Mouse (Mus musculus) liver, embryonic 13.5 days (tissue): Measurements from ENCODE around the gene Htra1. TPM values are rescaled to one million over a fixed set of nuclear protein-coding genes. Genes with fewer than 3 reads are reported as not detected.

ENCODE experiments used
- ATAC-seq: fragments of 200-750 bp; cut with Nextera tagmentation; 2 replicates; pipeline ENCODE4 v1.8.0; 2017; ENCODE audit warnings: low read depth, mild to moderate bottlenecking, moderate number of reproducible peaks, moderate library complexity
- DNase-seq: peaks from one replicate; pipeline ENCODE4 v3.0.0; 2022
- H3K27ac ChIP-seq: fragments of 300-500 bp; sonication (generic); 2 replicates; pipeline ENCODE4 v1.5.1; 2015; ENCODE audit warnings: moderate library complexity, mild to moderate bottlenecking, inconsistent platforms
- H3K27me3 ChIP-seq: fragments of 300-500 bp; sonication (generic); 2 replicates; pipeline ENCODE4 v1.6.1; 2015; ENCODE audit warnings: mild to moderate bottlenecking, inconsistent platforms
- H3K36me3 ChIP-seq: fragments of 300-500 bp; sonication (generic); 2 replicates; pipeline ENCODE4 v1.6.1; 2015; ENCODE audit warnings: mild to moderate bottlenecking, inconsistent platforms
- H3K4me1 ChIP-seq: fragments of 300-500 bp; sonication (generic); replicated peaks from 2 replicates; pipeline ENCODE4 v1.6.1; 2015; ENCODE audit warnings: inconsistent platforms
- H3K4me2 ChIP-seq: fragments of 300-500 bp; sonication (generic); 2 replicates; pipeline ENCODE4 v1.6.1; 2015; ENCODE audit warnings: inconsistent platforms, mild to moderate bottlenecking, moderate library complexity
- H3K4me3 ChIP-seq: fragments of 300-500 bp; sonication (generic); replicated peaks from 2 replicates; pipeline ENCODE4 v1.5.1; 2015; ENCODE audit warnings: mild to moderate bottlenecking, inconsistent platforms
- H3K9ac ChIP-seq: fragments of 300-500 bp; sonication (generic); 2 replicates; pipeline ENCODE4 v1.6.1; 2015; ENCODE audit warnings: mild to moderate bottlenecking, inconsistent platforms
- H3K9me3 ChIP-seq: fragments of 300-500 bp; sonication (generic); replicated peaks from 2 replicates; pipeline ENCODE4 v1.6.1; 2016; ENCODE audit warnings: inconsistent platforms
- WGBS: fragments of 180-500 bp; shearing (Covaris S2); methylation state at CpG from one replicate; pipeline ENCODE4 v1.1.7; 2015; ENCODE audit not compliant: insufficient replicate concordance; 5-methylcytosine and 5-hydroxymethylcytosine counted together
- polyA plus RNA-seq: library from polyadenylated mRNA; unstranded; fragments of >200 nt; fragmentation: Nextera tagmentation; extraction: Ambion mirVana; gene quantifications from 2 replicates; pipeline ENCODE4 v1.2.1, GENCODE M21; 2015

The Htra1 gene
- polyA plus RNA-seq, 1 experiment from 2014 or later = 0.97 TPM

DNA sequence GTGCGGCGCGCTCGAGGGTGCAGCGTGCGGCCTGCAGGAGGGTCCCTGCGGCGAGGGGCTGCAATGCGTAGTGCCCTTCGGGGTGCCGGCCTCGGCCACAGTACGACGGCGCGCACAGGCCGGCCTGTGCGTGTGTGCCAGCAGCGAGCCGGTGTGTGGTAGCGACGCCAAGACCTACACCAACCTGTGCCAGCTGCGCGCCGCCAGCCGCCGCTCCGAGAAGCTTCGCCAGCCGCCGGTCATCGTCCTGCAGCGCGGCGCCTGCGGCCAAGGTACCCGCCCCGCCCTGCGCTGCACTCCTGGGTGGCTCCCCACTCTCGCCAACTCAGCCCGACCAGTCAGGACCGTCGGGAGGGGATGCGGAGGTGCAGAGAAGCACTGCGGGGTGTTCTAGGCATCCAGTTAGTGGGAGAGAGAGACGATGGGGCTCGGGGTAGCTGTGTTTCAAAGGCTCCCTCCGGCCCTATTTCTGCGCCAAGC lies 601 bp downstream of the Htra1 start:
- DNase-seq = no peak
- Histone ChIP-seq H3K9ac (no peak overlapping the region), H3K4me1 (peaks cover 6% of the 10 kb centered on the region; the same call in 1 of the 2 replicates), H3K36me3 (no peaks in the 10 kb centered on the region), H3K4me2 (peak overlapping the region; percentile 57), H3K9me3 (no peaks in the 10 kb centered on the region), H3K4me3 (peak overlapping the region; percentile 47), H3K27ac (no peak overlapping the region), H3K27me3 (peaks cover 76% of the 10 kb centered on the region)
- 2% methylated on average over 49 of the region's 49 CpGs for WGBS
- ATAC-seq = no peak

DNA sequence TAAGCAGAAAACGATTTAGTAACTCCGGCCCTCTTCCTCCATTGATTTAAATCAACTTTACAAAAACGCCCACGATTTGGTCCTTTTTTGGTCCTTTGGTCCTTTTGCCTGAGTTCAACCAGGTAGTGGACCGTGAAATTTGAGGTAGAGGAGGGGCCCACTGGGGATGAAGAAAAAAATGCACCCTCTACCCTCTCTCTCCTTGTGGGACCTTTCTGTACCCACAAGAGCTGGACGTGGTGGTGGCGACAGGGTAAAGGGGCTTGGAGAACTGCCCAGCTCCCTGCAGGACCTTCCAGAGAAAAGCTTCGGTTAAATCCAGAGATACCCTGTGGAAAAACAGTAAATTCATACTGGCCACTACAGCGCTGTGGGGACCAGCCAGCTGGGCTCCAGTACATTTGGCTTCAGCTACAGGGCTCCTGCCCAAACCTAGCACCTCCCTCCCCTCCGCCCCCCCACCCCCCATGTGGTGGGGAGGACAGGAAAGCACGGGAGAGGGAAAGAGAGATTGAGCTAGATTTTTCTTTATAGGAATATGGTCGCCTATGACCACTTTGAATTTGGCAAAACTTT lies 1.4 kb downstream of the Htra1 start:
- Histone ChIP-seq H3K4me2 (no peak overlapping the region), H3K36me3 (no peaks in the 10 kb centered on the region), H3K4me3 (no peak overlapping the region), H3K27ac (no peak overlapping the region), H3K27me3 (peaks cover 76% of the 10 kb centered on the region), H3K4me1 (peaks cover 6% of the 10 kb centered on the region; the same call in 1 of the 2 replicates), H3K9me3 (no peaks in the 10 kb centered on the region), H3K9ac (no peak overlapping the region)
- DNase-seq = no peak
- WGBS = 20% methylated on average over 12 of the region's 12 CpGs
- no peak for ATAC-seq

DNA sequence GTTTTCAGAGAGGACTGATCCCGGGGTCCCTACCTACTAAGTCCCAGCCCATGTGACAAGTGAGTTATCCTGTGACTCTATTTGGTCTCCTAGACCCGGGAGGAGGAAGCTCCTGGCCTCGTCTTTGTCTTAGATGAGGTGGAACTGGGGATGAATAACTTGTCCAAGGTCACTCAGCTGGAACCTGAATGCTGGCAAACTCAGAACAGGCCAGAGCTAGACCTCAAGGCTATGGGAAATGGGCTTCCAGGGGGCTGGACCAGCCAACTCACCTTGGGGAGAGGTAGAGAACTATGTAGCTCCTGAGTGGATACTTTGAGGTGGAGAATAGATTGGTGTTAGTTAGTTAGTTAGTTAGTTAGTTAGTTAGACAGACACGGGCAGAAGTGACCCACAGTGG lies 2.1 kb downstream of the Htra1 start:
- Histone ChIP-seq H3K4me2 (no peak overlapping the region), H3K4me1 (peaks cover 6% of the 10 kb centered on the region; the same call in 1 of the 2 replicates), H3K9me3 (no peaks in the 10 kb centered on the region), H3K27ac (no peak overlapping the region), H3K27me3 (peaks cover 73% of the 10 kb centered on the region), H3K4me3 (no peak overlapping the region), H3K9ac (no peak overlapping the region), H3K36me3 (no peaks in the 10 kb centered on the region)
- DNase-seq = no peak
- no peak for ATAC-seq
- WGBS = 43% methylated on average over 4 of the region's 4 CpGs

GRCm38 (mm10) chr7:130938896-130939295 lies 3.0 kb downstream of the Htra1 start:
- no peaks in the 10 kb centered on the region for H3K36me3 ChIP-seq
- no peak overlapping the region for H3K27ac ChIP-seq
- 69% methylated on average over 8 of the region's 8 CpGs for WGBS
- H3K9ac ChIP-seq = no peak overlapping the region
- H3K4me2 ChIP-seq = no peak overlapping the region
- H3K27me3 ChIP-seq = peaks cover 64% of the 10 kb centered on the region
- H3K9me3 ChIP-seq = no peaks in the 10 kb centered on the region
- peaks cover 6% of the 10 kb centered on the region; the same call in 1 of the 2 replicates for H3K4me1 ChIP-seq
- ATAC-seq = no peak
- no peak overlapping the region for H3K4me3 ChIP-seq
- no peak for DNase-seq

GRCm38 (mm10) chr7:130940733-130941132 lies 4.8 kb downstream of the Htra1 start:
- Histone ChIP-seq H3K36me3 (no peaks in the 10 kb centered on the region), H3K4me2 (no peak overlapping the region), H3K27me3 (peaks cover 46% of the 10 kb centered on the region), H3K9me3 (no peaks in the 10 kb centered on the region), H3K9ac (no peak overlapping the region), H3K4me1 (peaks cover under 1% of the 10 kb centered on the region; the same call in 1 of the 2 replicates), H3K27ac (no peak overlapping the region), H3K4me3 (no peak overlapping the region)
- WGBS = 68% methylated on average over 8 of the region's 8 CpGs
- ATAC-seq (no peak), DNase-seq (no peak)

DNA sequence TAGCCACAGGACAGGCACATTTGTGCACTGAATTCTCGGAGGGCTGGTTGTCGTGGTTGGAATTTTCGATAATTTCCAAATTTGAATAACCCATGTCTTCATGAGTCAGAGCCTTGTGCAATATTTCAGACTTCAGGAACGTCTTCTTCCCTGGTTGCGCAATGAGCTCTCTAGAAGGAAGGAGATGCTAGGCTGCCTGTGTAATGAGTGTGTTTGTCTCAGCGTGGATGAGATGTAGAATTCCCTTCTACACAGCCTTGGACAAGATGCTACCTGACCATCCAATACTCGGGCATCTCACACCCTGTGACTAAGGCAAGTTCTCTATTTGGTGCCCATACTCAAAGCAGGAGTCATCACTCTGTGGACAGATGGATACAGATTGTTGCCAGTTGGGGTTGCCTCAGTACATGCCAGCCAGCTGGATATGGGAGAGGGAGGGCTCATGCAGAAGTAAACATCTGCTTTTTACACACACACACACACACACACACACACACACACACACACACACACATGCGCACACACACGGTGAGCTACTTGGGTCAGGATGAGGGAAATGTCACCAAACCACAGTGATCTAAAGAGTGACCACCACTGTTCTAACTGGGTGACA lies 7.5 kb downstream of the Htra1 start:
- DNase-seq (no peak), ATAC-seq (no peak)
- Histone ChIP-seq H3K36me3 (no peaks in the 10 kb centered on the region), H3K4me1 (no peaks in the 10 kb centered on the region), H3K9ac (no peak overlapping the region), H3K4me2 (no peak overlapping the region), H3K9me3 (no peaks in the 10 kb centered on the region), H3K27me3 (peaks cover 19% of the 10 kb centered on the region), H3K4me3 (no peak overlapping the region), H3K27ac (no peak overlapping the region)
- WGBS = 65% methylated on average over 9 of the region's 9 CpGs

DNA sequence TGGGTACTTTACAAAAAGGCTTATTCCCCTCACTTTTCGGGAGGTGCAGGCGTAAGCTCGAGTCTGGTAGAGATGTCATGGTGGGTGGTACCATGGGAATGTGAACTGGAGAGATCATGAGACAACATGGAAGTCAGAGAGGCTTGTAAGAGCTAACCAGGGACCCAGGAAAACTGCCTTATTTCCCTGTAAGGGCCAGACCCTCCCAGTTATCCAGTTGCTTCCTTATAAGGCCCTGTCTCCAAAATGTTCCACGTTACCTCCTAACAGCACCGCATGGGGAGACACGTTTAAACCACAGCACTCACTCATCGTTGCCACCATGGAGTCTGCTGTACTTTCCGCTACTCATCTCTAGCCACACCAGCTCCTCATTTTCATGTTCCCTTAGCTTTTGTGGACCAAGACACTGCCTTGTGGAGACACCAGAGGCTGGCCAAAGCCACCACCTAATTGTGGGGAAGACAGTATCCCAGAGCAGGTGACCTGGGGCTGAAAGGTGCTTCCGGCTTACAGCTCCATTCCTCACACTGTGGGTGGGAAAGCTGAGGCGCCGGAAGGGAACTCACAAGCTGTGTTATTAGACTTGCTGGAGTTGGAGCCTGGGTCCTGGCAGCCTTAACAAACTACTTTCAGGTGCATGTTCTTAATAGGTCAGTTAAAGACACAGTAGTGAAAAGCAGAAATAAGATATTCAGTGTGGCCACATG lies 9.0 kb downstream of the Htra1 start:
- H3K9me3 ChIP-seq = no peaks in the 10 kb centered on the region
- H3K4me3 ChIP-seq = no peak overlapping the region
- no peak for DNase-seq
- 0 out of 2 replicates have a peak, but pooled peaks cover 6% of the 10 kb centered on the region for H3K27me3 ChIP-seq
- H3K36me3 ChIP-seq = no peaks in the 10 kb centered on the region
- H3K9ac ChIP-seq = no peak overlapping the region
- WGBS = 69% methylated on average over 11 of the region's 11 CpGs
- H3K27ac ChIP-seq = no peak overlapping the region
- no peak overlapping the region for H3K4me2 ChIP-seq
- ATAC-seq = no peak
- no peaks in the 10 kb centered on the region for H3K4me1 ChIP-seq

DNA sequence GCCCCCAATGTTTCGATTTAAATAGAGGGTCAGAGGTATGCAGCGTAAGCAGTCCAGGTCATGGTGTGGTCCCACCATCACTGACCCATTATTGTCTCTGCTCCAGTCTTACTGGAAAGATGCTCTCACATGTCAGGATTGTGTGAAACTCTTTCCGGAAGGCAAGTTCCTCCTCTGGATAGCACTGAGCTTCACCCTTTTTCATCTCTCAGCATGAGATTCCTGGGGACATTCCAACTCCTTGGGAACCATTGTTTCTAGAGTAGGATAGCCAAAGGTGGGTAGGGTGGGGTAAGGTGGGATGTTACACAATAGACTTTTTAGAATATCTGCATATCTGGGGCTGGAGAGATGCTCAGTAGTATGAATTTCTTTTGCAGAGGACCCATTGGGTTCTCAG lies 9.8 kb downstream of the Htra1 start:
- ATAC-seq (no peak), DNase-seq (no peak)
- Histone ChIP-seq H3K4me1 (no peaks in the 10 kb centered on the region), H3K9me3 (no peaks in the 10 kb centered on the region), H3K4me3 (no peak overlapping the region), H3K27me3 (0 out of 2 replicates have a peak, but pooled peaks cover 5% of the 10 kb centered on the region), H3K4me2 (no peak overlapping the region), H3K27ac (no peak overlapping the region), H3K36me3 (no peaks in the 10 kb centered on the region), H3K9ac (no peak overlapping the region)
- WGBS = 64% methylated on average over 3 of the region's 3 CpGs

DNA sequence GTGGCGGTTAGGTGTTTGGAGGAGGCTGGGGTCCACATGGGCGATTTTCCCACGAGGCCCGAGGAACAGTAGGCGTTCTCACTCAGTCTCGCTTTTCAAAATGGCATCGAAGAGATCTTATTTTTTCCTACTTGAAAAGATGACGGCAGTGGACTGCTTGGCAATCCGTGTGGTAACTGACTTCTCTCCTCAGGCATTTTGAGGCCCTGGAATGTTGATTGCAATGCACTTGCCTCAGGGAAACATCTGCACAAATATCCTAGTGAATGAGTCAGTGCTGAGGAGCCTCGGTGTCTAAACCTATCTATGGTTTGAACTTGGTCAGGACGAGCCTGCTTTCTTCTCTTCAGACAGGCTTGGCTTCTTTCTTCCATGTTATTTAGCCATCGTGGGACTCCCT lies 10.4 kb downstream of the Htra1 start:
- no peak overlapping the region for H3K27ac ChIP-seq
- H3K27me3 ChIP-seq = no peaks in the 10 kb centered on the region
- no peak overlapping the region for H3K4me2 ChIP-seq
- H3K9me3 ChIP-seq = no peaks in the 10 kb centered on the region
- WGBS = 76% methylated on average over 12 of the region's 12 CpGs
- H3K36me3 ChIP-seq = no peaks in the 10 kb centered on the region
- no peak overlapping the region for H3K4me3 ChIP-seq
- no peak for ATAC-seq
- H3K9ac ChIP-seq = no peak overlapping the region
- no peak for DNase-seq
- no peaks in the 10 kb centered on the region for H3K4me1 ChIP-seq

DNA sequence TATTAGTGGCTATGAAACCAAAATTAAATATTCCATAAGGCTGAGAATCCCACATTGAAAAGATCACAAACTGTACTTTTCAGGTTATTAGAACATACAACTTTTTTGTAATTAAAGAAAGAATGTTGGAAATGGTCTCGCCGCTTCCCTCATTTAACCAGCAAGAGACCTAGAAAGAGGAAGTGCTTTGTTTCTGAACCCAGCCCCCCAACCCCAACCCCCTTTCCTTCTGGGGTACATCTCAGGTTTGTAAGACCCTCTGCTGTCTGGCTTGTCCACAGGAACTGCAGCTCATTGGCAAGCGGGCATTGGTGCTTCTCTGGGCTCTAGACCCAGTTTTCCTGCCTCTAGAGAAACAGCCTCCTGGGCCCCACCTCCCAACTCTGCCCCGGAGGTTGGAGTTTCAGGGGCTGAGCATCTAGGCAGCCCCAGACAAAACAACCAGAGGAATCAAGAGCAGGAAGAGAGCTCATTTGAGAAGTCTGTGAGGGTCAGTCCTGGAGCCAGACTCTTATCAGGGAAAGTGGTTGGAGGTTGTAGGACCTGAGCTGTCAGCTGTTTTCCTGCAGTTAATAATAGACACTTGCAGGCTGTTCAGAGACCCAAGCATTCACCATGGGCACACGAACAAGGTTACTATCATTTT lies 12.8 kb downstream of the Htra1 start:
- Histone ChIP-seq H3K36me3 (no peaks in the 10 kb centered on the region), H3K4me2 (no peak overlapping the region), H3K27ac (no peak overlapping the region), H3K9me3 (no peaks in the 10 kb centered on the region), H3K9ac (no peak overlapping the region), H3K4me3 (no peak overlapping the region), H3K4me1 (no peaks in the 10 kb centered on the region), H3K27me3 (no peaks in the 10 kb centered on the region)
- ATAC-seq (peak; percentile 43; the same call in 1 of the 2 replicates), DNase-seq (no peak)
- 8% methylated on average over 5 of the region's 5 CpGs for WGBS

GRCm38 (mm10) chr7:130949331-130949751 lies 13.4 kb downstream of the Htra1 start:
- H3K9me3 ChIP-seq = no peaks in the 10 kb centered on the region
- H3K9ac ChIP-seq = no peak overlapping the region
- H3K36me3 ChIP-seq = no peaks in the 10 kb centered on the region
- 16% methylated on average over 8 of the region's 8 CpGs for WGBS
- no peaks in the 10 kb centered on the region for H3K27me3 ChIP-seq
- 0 out of 2 replicates have a peak, but pooled peaks have one; percentile 7 for ATAC-seq
- no peaks in the 10 kb centered on the region for H3K4me1 ChIP-seq
- no peak for DNase-seq
- no peak overlapping the region for H3K4me3 ChIP-seq
- H3K4me2 ChIP-seq = no peak overlapping the region
- no peak overlapping the region for H3K27ac ChIP-seq
